Mouse (Mus musculus): ENCODE measurements around the gene Hnrnpul2. TPM values are rescaled to one million over a fixed set of nuclear protein-coding genes. Genes with fewer than 3 reads are reported as not detected.
A peak's percentile ranks its signal among the peaks of the same experiment; 100 is the strongest.
"Not testable (repeated sequence)": the region's sequence is repeated elsewhere in the genome, so short reads cannot be mapped to it uniquely, and the experiment has no call there.

Gene Hnrnpul2
- polyA plus RNA-seq, 1 experiment from 2014 or later, result 5.5 TPM

DNA sequence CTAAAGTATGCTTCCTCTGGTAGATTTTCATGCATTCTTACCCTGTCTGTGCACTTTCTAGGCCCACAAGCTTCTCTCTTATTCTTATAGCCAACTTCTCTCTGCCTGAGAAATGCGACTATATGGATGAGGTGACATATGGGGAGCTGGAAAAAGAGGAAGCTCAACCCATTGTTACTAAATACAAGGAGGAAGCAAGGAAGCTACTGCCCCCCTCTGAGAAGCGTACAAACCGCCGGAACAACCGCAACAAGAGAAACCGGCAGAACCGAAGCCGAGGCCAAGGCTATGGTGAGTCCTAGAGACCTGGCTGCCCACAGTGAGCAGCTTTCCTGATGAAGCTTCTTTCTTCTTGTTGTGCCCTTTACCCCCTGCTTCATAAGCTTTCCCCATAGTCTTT is 9.8 kb downstream of the Hnrnpul2 start, which contains the start of gene AC129217.1:
TSS of gene AC129217.1 (plus strand) at position 114 of the 400 bp plus-strand sequence.
- H3K27ac ChIP-seq, result no peak within 1 kb of the TSS
- WGBS, result 90% methylated on average over 8 of the region's 8 CpGs
- H3K27me3 ChIP-seq (ENCODE audit: insufficient read depth, low read length), result no peaks in the 10 kb centered on the region
- no peak for TF ChIP-seq CTCF (IDR thresholded peaks at IDR 0.05; ENCODE audit: low read depth)
- H3K9ac ChIP-seq (ENCODE audit: low read depth, low read length), result no peak within 1 kb of the TSS
- ATAC-seq (replicated peaks; ENCODE audit: low FRiP score, low read depth) (no peak), DNase-seq (ENCODE audit: low spot score) (no peak)
- no peaks in the 10 kb centered on the region for H3K4me1 ChIP-seq (replicated peaks; ENCODE audit: insufficient read depth, low read length)
- no peaks in the 10 kb centered on the region for H3K9me3 ChIP-seq (replicated peaks; ENCODE audit: low read length)
- H3K4me3 ChIP-seq (replicated peaks; ENCODE audit: low read depth, low read length), result no peak within 1 kb of the TSS
- peaks cover 88% of the 10 kb centered on the region for H3K36me3 ChIP-seq (ENCODE audit: insufficient read depth, low read length)
- H3K4me2 ChIP-seq (ENCODE audit: low read length), result no peak within 1 kb of the TSS

DNA sequence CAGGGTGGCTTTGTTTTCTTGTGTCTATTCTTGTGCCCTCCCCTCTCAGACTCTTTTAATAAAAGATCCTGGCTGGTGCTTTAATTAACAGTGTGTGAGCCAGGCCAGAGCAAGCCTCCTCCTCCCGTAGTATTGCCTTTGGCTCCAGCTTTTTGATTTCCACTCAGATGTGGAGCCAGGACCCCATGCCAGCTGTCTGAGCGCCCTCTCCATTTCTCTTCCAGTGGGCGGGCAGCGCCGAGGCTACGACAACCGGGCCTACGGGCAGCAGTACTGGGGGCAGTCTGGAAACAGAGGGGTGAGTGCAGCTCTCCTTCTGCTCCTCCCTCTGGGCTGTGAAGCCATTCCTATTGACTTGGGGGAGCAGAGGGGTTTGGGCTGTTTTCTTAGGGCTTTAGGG is 10.9 kb downstream of the Hnrnpul2 start:
- peaks cover 79% of the 10 kb centered on the region for H3K36me3 ChIP-seq (ENCODE audit: insufficient read depth, low read length)
- H3K4me2 ChIP-seq (ENCODE audit: low read length), result no peak overlapping the region
- H3K4me3 ChIP-seq (replicated peaks; ENCODE audit: low read depth, low read length), result no peak overlapping the region
- no peak overlapping the region for H3K9ac ChIP-seq (ENCODE audit: low read depth, low read length)
- no peak for DNase-seq (ENCODE audit: low spot score)
- no peak for TF ChIP-seq CTCF (IDR thresholded peaks at IDR 0.05; ENCODE audit: low read depth)
- no peaks in the 10 kb centered on the region for H3K9me3 ChIP-seq (replicated peaks; ENCODE audit: low read length)
- no peak overlapping the region for H3K27ac ChIP-seq
- ATAC-seq (replicated peaks; ENCODE audit: low FRiP score, low read depth), result no peak
- 90% methylated on average over 8 of the region's 8 CpGs for WGBS
- H3K4me1 ChIP-seq (replicated peaks; ENCODE audit: insufficient read depth, low read length), result no peaks in the 10 kb centered on the region
- no peaks in the 10 kb centered on the region for H3K27me3 ChIP-seq (ENCODE audit: insufficient read depth, low read length)

DNA sequence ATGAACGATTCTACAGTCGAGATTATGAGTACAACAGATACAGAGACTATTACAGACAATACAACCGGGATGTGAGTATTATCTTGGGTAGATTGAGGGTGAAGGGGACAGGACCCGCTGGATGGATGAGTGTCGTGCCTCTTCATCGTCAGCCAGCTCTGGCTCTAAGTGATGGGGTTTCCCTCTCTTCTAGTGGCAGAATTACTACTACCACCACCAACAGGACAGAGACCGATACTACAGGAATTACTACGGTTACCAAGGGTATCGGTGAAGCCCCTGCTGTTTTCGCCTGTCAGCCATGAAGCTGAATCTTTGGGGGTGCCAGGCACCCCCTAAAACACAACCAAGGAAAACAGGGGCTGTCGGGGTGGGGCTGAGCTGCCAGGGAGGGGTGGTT is 11.5 kb downstream of the Hnrnpul2 start:
- Histone ChIP-seq H3K4me2 (ENCODE audit: low read length) (no peak overlapping the region), H3K36me3 (ENCODE audit: insufficient read depth, low read length) (peaks cover 73% of the 10 kb centered on the region), H3K4me3 (replicated peaks; ENCODE audit: low read depth, low read length) (no peak overlapping the region), H3K27ac (no peak overlapping the region), H3K9me3 (replicated peaks; ENCODE audit: low read length) (no peaks in the 10 kb centered on the region), H3K9ac (ENCODE audit: low read depth, low read length) (no peak overlapping the region), H3K27me3 (ENCODE audit: insufficient read depth, low read length) (no peaks in the 10 kb centered on the region), H3K4me1 (replicated peaks; ENCODE audit: insufficient read depth, low read length) (no peaks in the 10 kb centered on the region)
- TF ChIP-seq CTCF (IDR thresholded peaks at IDR 0.05; ENCODE audit: low read depth), result no peak
- WGBS, result 88% methylated on average over 11 of the region's 11 CpGs
- ATAC-seq (replicated peaks; ENCODE audit: low FRiP score, low read depth) (no peak), DNase-seq (ENCODE audit: low spot score) (no peak)

DNA sequence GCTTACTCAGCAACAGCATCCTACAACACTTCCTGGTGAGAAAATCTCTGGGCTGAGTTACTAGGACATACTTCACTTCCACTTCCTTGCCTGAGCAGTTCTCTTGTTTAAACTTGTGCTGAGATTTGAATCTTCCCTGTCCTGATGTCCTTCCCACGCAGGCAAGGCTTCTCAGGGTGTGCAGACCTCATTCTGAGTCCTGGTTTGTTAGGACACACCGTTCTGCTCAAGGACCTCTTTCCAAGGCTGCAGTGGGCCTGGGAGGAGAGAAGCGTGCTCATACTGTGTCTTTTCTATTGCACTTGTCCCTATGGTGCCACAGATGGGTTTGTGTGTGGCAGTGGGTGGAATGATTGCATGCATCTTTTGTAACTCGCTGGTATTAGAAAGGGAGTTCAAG is 13.2 kb downstream of the Hnrnpul2 start:
- no peak overlapping the region for H3K4me3 ChIP-seq (replicated peaks; ENCODE audit: low read depth, low read length)
- no peaks in the 10 kb centered on the region; the same call in 1 of the 2 replicates for H3K4me1 ChIP-seq (replicated peaks; ENCODE audit: insufficient read depth, low read length)
- no peaks in the 10 kb centered on the region for H3K9me3 ChIP-seq (replicated peaks; ENCODE audit: low read length)
- H3K4me2 ChIP-seq (ENCODE audit: low read length), result no peak overlapping the region
- no peak for ATAC-seq (replicated peaks; ENCODE audit: low FRiP score, low read depth)
- TF ChIP-seq CTCF (IDR thresholded peaks at IDR 0.05; ENCODE audit: low read depth), result no peak
- H3K27ac ChIP-seq, result no peak overlapping the region
- H3K27me3 ChIP-seq (ENCODE audit: insufficient read depth, low read length), result no peaks in the 10 kb centered on the region
- WGBS, result 95% methylated on average over 4 of the region's 4 CpGs
- no peak for DNase-seq (ENCODE audit: low spot score)
- H3K36me3 ChIP-seq (ENCODE audit: insufficient read depth, low read length), result peaks cover 61% of the 10 kb centered on the region
- no peak overlapping the region for H3K9ac ChIP-seq (ENCODE audit: low read depth, low read length)

DNA sequence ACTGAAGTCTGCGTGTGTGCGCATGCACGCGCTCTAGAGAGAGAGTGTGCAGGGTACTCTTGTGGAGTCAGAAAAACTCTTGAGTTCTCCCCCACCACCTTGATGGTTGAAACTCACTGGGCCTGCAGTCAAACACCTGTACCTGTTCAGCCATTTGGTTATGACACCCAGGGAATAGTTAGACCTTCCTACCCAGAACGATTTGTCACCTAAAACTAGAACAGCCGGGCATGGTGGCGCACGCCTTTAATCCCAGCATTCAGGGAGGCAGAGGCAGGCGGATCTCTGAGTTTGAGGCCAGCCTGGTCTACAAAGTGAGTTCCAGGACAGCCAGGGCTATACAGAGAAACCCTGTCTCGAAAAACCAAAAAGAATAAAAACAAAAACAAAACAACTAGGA is 16.5 kb downstream of the Hnrnpul2 start:
- not testable (repeated sequence) for H3K27ac ChIP-seq; H3K27me3 ChIP-seq (ENCODE audit: insufficient read depth, low read length); DNase-seq (ENCODE audit: low spot score)

DNA sequence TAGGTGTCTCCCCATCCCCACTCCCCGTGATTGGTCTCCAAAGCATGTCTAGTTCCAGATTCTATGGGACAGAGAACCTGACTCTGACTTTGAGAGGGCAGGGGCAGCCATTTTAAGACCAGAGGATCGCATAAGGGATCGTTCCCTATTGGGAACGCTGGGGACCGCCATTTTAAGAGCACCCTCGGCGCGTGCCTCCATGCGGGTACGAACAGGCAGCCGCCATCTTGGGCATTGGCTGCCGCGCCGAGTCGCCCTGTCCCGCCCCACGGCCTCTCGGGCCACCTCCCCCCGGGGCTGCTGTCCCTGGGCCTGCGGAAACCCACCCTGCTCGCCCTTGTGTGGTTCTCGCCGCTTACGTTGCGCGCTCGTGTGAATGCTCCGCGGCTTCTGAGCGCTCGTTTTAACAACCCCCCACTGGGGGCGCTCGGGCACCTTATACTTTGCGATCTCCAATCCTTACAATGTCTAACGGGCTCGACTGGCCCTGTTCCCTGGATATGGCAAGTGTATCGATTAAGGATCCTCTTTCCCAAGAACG is 17.5 kb downstream of the Hnrnpul2 start, which contains the start of gene Bscl2:
TSS of gene Bscl2 (plus strand) at position 217 of the 541 bp plus-strand sequence.
- H3K4me3 ChIP-seq (replicated peaks; ENCODE audit: low read depth, low read length), result peak within 1 kb of the TSS; percentile 60
- peaks cover 23% of the 10 kb centered on the region for H3K4me1 ChIP-seq (replicated peaks; ENCODE audit: insufficient read depth, low read length)
- DNase-seq (ENCODE audit: low spot score) (peak; percentile 91), ATAC-seq (replicated peaks; ENCODE audit: low FRiP score, low read depth) (peak; percentile 79)
- H3K9ac ChIP-seq (ENCODE audit: low read depth, low read length), result peak within 1 kb of the TSS; percentile 84
- H3K36me3 ChIP-seq (ENCODE audit: insufficient read depth, low read length), result peaks cover 23% of the 10 kb centered on the region
- peak within 1 kb of the TSS; percentile 96 for H3K4me2 ChIP-seq (ENCODE audit: low read length)
- TF ChIP-seq CTCF (IDR thresholded peaks at IDR 0.05; ENCODE audit: low read depth), result peak; percentile 66
- H3K27me3 ChIP-seq (ENCODE audit: insufficient read depth, low read length), result no peaks in the 10 kb centered on the region
- WGBS, result under 1% methylated on average over 37 of the region's 38 CpGs
- peak within 1 kb of the TSS; percentile 98 for H3K27ac ChIP-seq
- no peaks in the 10 kb centered on the region for H3K9me3 ChIP-seq (replicated peaks; ENCODE audit: low read length)

More for the DNA sequence above, 16.5 kb downstream of the Hnrnpul2 start:
- not testable (repeated sequence) for ATAC-seq (replicated peaks; ENCODE audit: low FRiP score, low read depth); H3K9ac ChIP-seq (ENCODE audit: low read depth, low read length); H3K9me3 ChIP-seq (replicated peaks; ENCODE audit: low read length); H3K4me3 ChIP-seq (replicated peaks; ENCODE audit: low read depth, low read length); H3K4me2 ChIP-seq (ENCODE audit: low read length)
- Histone ChIP-seq H3K4me1 (replicated peaks; ENCODE audit: insufficient read depth, low read length) (peaks cover 22% of the 10 kb centered on the region), H3K36me3 (ENCODE audit: insufficient read depth, low read length) (peaks cover 32% of the 10 kb centered on the region)
- 96% methylated on average over 10 of the region's 10 CpGs for WGBS
